Mouse (Mus musculus): ENCODE data around the gene Rbm12b1. TPM values are rescaled to one million over a fixed set of nuclear protein-coding genes. Genes with fewer than 3 reads are reported as not detected.
A peak's percentile ranks its signal among the peaks of the same experiment; 100 is the strongest.
"Not testable (repeated sequence)": the region's sequence is repeated elsewhere in the genome, so short reads cannot be mapped to it uniquely, and the experiment has no call there.

The Rbm12b1 gene
- total RNA-seq (2021): 11.7 and 12.5 TPM in 2 replicates
- long read RNA-seq, experiment 1: 0 reads
- long read RNA-seq, experiment 2, partial matches to known transcripts: 0 of 6 reads
- long read RNA-seq, experiment 2, other reads (novel, unspliced or antisense): 2 of 6 reads

- DNase-seq: peak; percentile 81
Observed at GRCm38 (mm10) chr4:12140141-12140567, at the start of gene Rbm12b1. Gene Rbm12b1, plus strand, starts transcription at chr4:12140264.

- peak; percentile 37 for DNase-seq
Observed at GRCm38 (mm10) chr4:12140592-12141062, 563 bp downstream of the Rbm12b1 start.

GRCm38 (mm10) chr4:12141516-12141915, 1.5 kb downstream of the Rbm12b1 start:
- not testable (repeated sequence) for DNase-seq

GRCm38 (mm10) chr4:12147660-12148059, 7.6 kb downstream of the Rbm12b1 start:
- no peak for DNase-seq

- DNase-seq: no peak
Observed at GRCm38 (mm10) chr4:12170986-12171317, 30.9 kb downstream of the Rbm12b1 start.

GRCm38 (mm10) chr4:12171318-12172091, 31.4 kb downstream of the Rbm12b1 start, which contains the start of gene Fam92a:
Gene Fam92a, minus strand, starts transcription at chr4:12172015.
- DNase-seq: peak; percentile 85

- DNase-seq: no peak
Observed at GRCm38 (mm10) chr4:12178992-12179391, 38.9 kb downstream of the Rbm12b1 start.

Other genes starting within 250 kb of the Rbm12b1 start
- not detected in 2 replicates for gene Gm10604, start 159.0 kb upstream of the Rbm12b1 start, total RNA-seq (2021)
- gene Rbm12b2, start 50.8 kb upstream of the Rbm12b1 start, total RNA-seq (2021): 13.2 and 15.0 TPM in 2 replicates
- gene Fam92a, start 31.8 kb downstream of the Rbm12b1 start, total RNA-seq (2021): 34.2 and 36.1 TPM in 2 replicates